Mouse (Mus musculus): ENCODE results near the gene Dnah14.
"Not testable (repeated sequence)": the region's sequence is repeated elsewhere in the genome, so short reads cannot be mapped to it uniquely, and the experiment has no call there.

Dnah14 gene

GRCm38 (mm10) chr1:181782600-181782999, 206.2 kb downstream of the Dnah14 start:
- not testable (repeated sequence) for DNase-seq (ENCODE audit: low read depth)

- no peak for DNase-seq (ENCODE audit: low read depth)
Observed at GRCm38 (mm10) chr1:181789952-181790351, 213.6 kb downstream of the Dnah14 start.

- no peak for DNase-seq (ENCODE audit: low read depth)
Observed at GRCm38 (mm10) chr1:181793541-181793940, 217.2 kb downstream of the Dnah14 start.

GRCm38 (mm10) chr1:181799911-181800310, 223.6 kb downstream of the Dnah14 start:
- DNase-seq (ENCODE audit: low read depth): no peak

- DNase-seq (ENCODE audit: low read depth): no peak
Observed at GRCm38 (mm10) chr1:181800667-181801066, 224.3 kb downstream of the Dnah14 start.

GRCm38 (mm10) chr1:181811481-181812223, 235.3 kb downstream of the Dnah14 start:
- DNase-seq (ENCODE audit: low read depth): no peak

- no peak for DNase-seq (ENCODE audit: low read depth)
Observed at GRCm38 (mm10) chr1:181826716-181827115, 250.4 kb downstream of the Dnah14 start.

GRCm38 (mm10) chr1:181828365-181828764, 252.0 kb downstream of the Dnah14 start:
- peak; percentile 80 for DNase-seq (ENCODE audit: low read depth)

- DNase-seq (ENCODE audit: low read depth): no peak
Observed at GRCm38 (mm10) chr1:181832720-181833119, 256.4 kb downstream of the Dnah14 start.

GRCm38 (mm10) chr1:181833143-181833542, 256.8 kb downstream of the Dnah14 start:
- no peak for DNase-seq (ENCODE audit: low read depth)

GRCm38 (mm10) chr1:181838111-181838510, 261.8 kb downstream of the Dnah14 start:
- no peak for DNase-seq (ENCODE audit: low read depth)

- DNase-seq (ENCODE audit: low read depth): no peak
Observed at GRCm38 (mm10) chr1:181839746-181840366, 263.5 kb downstream of the Dnah14 start.

GRCm38 (mm10) chr1:181841396-181841795, 265.0 kb downstream of the Dnah14 start:
- DNase-seq (ENCODE audit: low read depth): no peak

- DNase-seq (ENCODE audit: low read depth): peak; percentile 96
Observed at GRCm38 (mm10) chr1:181841864-181842672, 265.7 kb downstream of the Dnah14 start.

- DNase-seq (ENCODE audit: low read depth): peak; percentile 82
Observed at GRCm38 (mm10) chr1:181842781-181843180, 266.4 kb downstream of the Dnah14 start, which contains the start of gene Lbr. Lbr (minus strand) TSS chr1:181843046.

GRCm38 (mm10) chr1:181844874-181845547, 268.7 kb downstream of the Dnah14 start:
- no peak for DNase-seq (ENCODE audit: low read depth)

GRCm38 (mm10) chr1:181845767-181846166, 269.4 kb downstream of the Dnah14 start:
- DNase-seq (ENCODE audit: low read depth): no peak

GRCm38 (mm10) chr1:181847396-181847795, 271.0 kb downstream of the Dnah14 start:
- DNase-seq (ENCODE audit: low read depth): no peak

- no peak for DNase-seq (ENCODE audit: low read depth)
Observed at GRCm38 (mm10) chr1:181848210-181848609, 271.9 kb downstream of the Dnah14 start.

- DNase-seq (ENCODE audit: low read depth): no peak
Observed at GRCm38 (mm10) chr1:181850441-181850840, 274.1 kb downstream of the Dnah14 start.

- DNase-seq (ENCODE audit: low read depth): no peak
Observed at GRCm38 (mm10) chr1:181851521-181852310, 275.4 kb downstream of the Dnah14 start.
